Mouse (Mus musculus) spleen, postnatal 36 days (tissue): ENCODE results near the gene Vmn1r209.
"Not testable (repeated sequence)": the region's sequence is repeated elsewhere in the genome, so short reads cannot be mapped to it uniquely, and the experiment has no call there.

Source experiments
- DNase-seq, 2 experiments: peaks; one replicate each; pipeline ENCODE4 v3.0.0; 2022; ENCODE audit warnings: low spot score in 2 of 2, mixed read lengths in 1 of 2

Gene Vmn1r209

DNA sequence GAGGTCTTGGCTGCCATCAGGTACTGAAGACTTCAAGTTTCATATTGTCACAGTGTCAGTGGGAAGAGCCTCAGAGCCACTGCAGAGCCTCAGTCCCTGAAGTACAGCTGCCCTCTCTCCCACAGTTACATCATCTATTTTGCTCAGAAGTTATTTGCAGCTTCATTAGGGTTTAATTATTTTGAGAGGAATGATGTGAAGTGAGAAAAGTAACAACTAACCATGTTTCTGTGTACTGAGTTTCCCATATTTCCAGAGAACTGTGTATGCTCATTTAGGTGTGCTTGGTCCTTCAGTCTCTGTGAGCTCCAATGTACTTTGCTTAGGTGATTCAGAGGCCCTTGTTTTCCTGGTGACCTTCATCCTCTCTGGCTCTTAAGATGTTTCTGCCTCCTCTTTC, at the start of gene Vmn1r209:
Gene Vmn1r209, minus strand, starts transcription at position 101 of the 400 bp plus-strand sequence.
- not testable (repeated sequence) for DNase-seq

DNA sequence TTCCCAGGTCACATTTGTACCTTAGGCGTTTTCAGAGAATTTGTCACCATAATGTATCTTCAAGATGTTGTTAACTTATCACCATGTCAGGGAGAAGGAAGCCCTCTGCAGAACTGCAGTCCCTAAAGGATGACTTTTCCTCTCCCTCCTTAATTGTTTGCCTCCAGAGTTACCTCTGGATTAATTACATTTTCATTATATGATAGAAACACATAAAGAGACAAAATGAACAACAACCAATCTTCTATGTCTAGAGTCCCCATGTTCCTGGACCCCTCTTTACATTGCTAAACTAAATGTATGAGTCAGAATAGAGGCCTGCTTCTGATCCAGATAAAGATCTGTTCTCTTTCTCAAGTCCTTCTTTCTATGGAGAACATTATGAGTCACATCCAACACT, 48.0 kb upstream of the Vmn1r209 start, which contains the start of gene Vmn1r211:
Gene Vmn1r211, minus strand, starts transcription at position 101 of the 400 bp plus-strand sequence.
- DNase-seq = no peak

DNA sequence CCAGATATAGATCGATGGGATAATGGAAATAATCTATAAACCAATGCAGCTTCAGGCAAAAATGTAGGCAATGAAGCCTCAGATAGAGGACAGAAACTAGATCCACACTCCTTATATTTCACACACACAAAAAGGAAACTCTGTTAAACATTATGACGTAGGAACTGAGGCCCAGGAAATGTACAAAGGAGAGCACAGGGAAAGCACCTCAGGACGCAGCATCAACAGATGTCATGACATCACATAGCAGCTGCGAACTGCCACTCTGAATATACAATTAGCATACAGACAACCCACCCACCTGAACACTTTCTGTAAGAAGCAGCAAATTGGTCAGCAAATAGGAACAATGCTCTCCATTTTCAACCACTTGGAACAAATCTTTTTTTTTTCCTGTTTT, 45.3 kb upstream of the Vmn1r209 start:
- DNase-seq = no peak

DNA sequence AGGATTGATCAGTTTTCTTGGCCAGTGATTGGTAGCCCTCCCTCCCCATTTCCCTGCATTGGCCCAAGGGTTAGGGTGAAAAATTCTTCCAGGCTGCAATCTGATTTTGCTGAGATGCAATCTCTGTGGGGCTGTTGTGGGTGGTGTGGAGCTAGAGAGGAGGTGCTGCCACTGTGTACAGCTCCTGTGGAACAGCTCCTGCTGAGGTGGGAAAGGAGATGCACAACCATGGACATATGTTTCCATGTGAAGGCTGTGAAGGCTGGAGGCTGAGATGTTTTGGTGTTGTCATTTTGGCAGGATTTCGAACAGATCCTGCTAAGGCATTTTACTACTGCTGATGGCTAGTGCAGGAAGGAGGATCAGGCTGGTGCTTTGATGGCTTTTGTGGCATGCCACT, 37.3 kb upstream of the Vmn1r209 start:
- no peak for DNase-seq

DNA sequence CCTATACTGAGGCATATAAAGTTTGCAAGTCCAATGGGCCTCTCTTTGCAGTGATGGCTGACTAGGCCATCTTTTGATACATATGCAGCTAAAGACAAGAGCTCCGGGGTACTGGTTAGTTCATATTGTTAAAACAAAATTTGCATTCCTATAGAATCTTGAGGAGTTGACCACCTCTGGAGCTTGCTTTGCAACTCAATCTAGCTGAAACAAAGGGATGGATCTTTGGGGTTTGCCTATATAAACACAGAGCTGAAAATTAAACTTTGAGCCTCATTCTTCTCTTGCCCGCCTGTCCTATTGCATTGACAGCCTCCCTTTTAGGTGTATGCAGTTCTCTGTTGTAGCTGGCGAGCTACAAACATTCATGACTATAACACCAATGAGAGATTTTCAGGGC, 34.8 kb upstream of the Vmn1r209 start:
- not testable (repeated sequence) for DNase-seq

DNA sequence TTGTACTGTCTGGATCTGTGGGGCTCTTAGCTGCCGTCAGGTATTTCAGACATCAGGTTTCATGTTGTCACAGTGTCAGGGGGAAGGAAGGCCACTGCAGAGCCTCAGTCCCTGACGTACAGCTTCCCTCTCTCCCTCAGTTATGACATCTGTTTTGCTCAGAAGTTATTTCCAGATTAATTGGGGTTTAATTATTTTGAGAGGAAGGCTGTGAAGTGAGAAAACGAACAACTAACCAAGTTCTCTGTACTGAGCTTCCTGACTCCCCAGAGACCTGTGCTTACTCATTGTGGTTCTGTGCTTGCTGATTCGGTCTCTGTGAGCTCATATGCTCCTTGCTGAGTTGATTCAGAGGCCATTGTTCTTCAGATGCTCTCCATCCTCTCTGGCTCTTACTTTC, 21.8 kb upstream of the Vmn1r209 start, which contains the start of gene Vmn1r210:
Gene Vmn1r210, minus strand, starts transcription at position 101 of the 400 bp plus-strand sequence.
- DNase-seq = no peak

DNA sequence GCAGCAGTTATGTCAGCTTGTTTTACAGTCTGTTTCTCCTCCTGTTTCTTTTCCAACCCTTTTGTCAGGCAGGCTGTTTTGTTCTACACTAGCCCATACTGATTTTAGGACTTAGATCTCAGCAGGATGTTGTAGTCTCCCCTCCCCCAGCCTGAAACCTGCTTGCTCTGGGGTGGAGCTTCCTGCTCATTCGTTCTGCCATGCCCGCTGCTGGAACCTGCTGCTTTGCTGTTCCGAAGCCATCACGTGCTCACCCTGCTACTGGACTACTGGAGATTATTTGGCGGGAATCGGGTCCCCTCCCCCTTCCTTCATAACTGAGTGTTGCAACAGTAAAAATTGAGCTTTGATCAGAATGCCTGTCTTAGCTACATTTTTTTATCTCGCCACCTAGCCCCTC, 19.9 kb upstream of the Vmn1r209 start:
- DNase-seq = not testable (repeated sequence)

DNA sequence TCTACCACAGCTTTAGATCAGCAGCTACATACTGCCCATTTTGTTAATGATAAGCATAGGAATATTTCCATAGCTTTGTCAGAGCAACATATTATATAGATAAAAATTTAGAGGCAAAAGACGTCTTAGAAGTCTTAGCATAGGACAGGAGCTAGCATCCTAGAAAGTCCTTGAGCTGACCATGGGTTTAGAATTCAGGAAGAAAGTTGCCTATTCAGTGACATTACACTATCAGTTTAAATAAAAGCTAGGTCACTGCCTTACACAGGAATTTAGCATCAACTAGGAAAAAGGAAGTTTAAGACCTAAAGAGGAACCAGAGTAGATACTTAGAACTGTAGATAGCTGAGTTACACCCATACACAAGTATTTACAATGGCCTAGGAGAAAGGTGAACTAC, 12.1 kb upstream of the Vmn1r209 start:
- not testable (repeated sequence) for DNase-seq

DNA sequence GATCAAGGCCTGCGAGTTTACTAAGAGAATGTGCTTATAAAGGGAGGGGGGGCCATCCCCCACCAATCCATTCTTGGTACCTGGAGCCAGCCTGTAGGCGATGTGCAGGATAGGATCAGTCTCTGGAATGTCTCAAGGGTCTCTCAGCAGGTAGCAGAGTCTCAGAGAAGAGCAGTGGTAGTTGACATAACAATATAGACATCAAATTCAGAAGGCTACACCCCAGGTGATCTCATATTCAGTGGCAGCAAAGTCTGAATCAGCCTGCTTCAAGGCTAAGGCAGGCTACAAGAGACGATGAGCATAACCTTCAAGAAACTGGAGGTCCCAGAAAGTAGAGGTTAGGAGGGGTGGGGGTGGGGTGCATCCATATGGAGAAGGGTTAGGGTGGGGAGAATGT, 21.4 kb downstream of the Vmn1r209 start:
- DNase-seq = not testable (repeated sequence)

DNA sequence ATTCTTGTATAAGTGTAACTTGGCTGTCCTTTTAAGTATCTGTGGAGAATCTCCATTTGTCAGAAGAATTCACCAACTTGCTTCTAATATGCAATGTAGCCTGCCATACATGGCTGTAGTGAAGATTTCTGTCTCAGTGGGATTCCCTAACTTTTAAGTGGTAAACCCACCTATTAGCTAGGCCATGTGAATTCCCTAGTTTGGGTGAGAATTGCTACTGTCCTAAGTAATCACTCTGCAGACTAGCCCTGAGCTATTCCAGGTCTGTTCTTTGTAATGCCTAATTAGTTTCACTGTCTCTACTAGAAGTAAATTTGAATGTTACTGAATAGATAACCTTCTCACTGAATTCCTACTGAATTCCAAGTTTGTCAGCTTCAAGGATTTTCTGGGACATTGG, 25.3 kb downstream of the Vmn1r209 start:
- DNase-seq = not testable (repeated sequence)

DNA sequence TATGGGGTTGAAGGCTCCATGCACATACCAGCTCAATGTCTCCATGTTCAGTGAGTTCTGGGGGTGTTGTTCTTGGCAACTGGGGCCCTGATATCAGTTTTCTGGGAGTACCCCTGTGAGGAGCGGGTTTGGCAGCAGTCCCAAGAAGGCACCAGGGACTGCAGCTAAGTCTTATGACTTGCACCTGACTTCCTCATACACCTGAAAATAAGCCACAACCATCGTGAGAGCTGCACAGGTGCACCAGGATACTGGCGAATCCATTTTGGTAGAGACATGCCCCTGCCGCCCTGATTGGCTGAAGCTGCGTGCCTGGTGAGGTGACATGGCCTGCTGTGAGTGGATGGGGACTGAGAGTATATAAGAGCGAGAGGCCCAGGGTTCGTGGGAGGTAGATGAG, 32.2 kb downstream of the Vmn1r209 start, which contains the start of gene Vmn1r208:
Gene Vmn1r208, minus strand, starts transcription at position 101 of the 400 bp plus-strand sequence.
- DNase-seq = not testable (repeated sequence)

DNA sequence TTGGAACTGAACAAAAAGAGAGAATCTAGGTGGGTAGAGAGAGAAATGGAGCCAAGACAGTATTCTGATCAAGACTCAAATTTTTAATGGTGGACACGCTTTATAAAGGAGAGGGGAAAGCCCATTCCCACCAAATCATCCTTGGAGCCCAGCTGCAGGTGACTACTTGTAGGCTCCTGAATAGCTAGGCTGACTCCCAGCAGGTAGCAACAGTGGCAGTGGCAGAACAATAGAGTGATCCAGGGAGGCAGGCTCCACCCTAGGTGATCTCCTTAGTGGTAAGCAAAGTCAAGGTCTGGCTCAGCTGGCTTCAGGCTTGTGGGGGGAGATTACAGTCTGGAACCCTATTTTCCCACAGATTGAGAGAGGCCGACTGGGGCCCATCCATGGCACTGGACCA, 37.9 kb downstream of the Vmn1r209 start:
- not testable (repeated sequence) for DNase-seq
